Mouse (Mus musculus) 3134 (cell line): Measurements from ENCODE around the gene Cdc42ep4.

ENCODE experiments used
- DNase-seq: peaks from one replicate; pipeline ENCODE4 v3.0.0-alpha.2; 2011; ENCODE audit warnings: low spot score; ENCODE audit not compliant: insufficient read length; ENCODE audit errors: extremely low read depth

Cdc42ep4 gene

GRCm38 (mm10) chr11:113778733-113779679, 27.3 kb upstream of the Cdc42ep4 start:
- no peak for DNase-seq

- DNase-seq: no peak
Observed at GRCm38 (mm10) chr11:113777878-113778464, 26.3 kb upstream of the Cdc42ep4 start.

- DNase-seq: no peak
Observed at GRCm38 (mm10) chr11:113776851-113777511, 25.3 kb upstream of the Cdc42ep4 start.

GRCm38 (mm10) chr11:113774773-113775172, 23.1 kb upstream of the Cdc42ep4 start:
- DNase-seq: no peak

- no peak for DNase-seq
Observed at GRCm38 (mm10) chr11:113773191-113773590, 21.5 kb upstream of the Cdc42ep4 start.

GRCm38 (mm10) chr11:113771187-113771586, 19.5 kb upstream of the Cdc42ep4 start:
- DNase-seq: no peak

GRCm38 (mm10) chr11:113768356-113768755, 16.7 kb upstream of the Cdc42ep4 start:
- DNase-seq: no peak

GRCm38 (mm10) chr11:113767285-113767684, 15.6 kb upstream of the Cdc42ep4 start:
- no peak for DNase-seq

GRCm38 (mm10) chr11:113766284-113766985, 14.8 kb upstream of the Cdc42ep4 start:
- DNase-seq: peak; percentile 57

- no peak for DNase-seq
Observed at GRCm38 (mm10) chr11:113764132-113764849, 12.6 kb upstream of the Cdc42ep4 start.

- no peak for DNase-seq
Observed at GRCm38 (mm10) chr11:113763449-113763848, 11.8 kb upstream of the Cdc42ep4 start.

- no peak for DNase-seq
Observed at GRCm38 (mm10) chr11:113762136-113762797, 10.6 kb upstream of the Cdc42ep4 start.

GRCm38 (mm10) chr11:113761646-113762045, 10.0 kb upstream of the Cdc42ep4 start:
- no peak for DNase-seq

- no peak for DNase-seq
Observed at GRCm38 (mm10) chr11:113760476-113760875, 8.8 kb upstream of the Cdc42ep4 start.

- no peak for DNase-seq
Observed at GRCm38 (mm10) chr11:113758851-113759250, 7.2 kb upstream of the Cdc42ep4 start.

GRCm38 (mm10) chr11:113756578-113756977, 4.9 kb upstream of the Cdc42ep4 start:
- peak; percentile 36 for DNase-seq

- no peak for DNase-seq
Observed at GRCm38 (mm10) chr11:113755878-113756277, 4.2 kb upstream of the Cdc42ep4 start.

GRCm38 (mm10) chr11:113754845-113755244, 3.2 kb upstream of the Cdc42ep4 start:
- no peak for DNase-seq

GRCm38 (mm10) chr11:113752685-113753430, 1.2 kb upstream of the Cdc42ep4 start:
- no peak for DNase-seq
